Mouse (Mus musculus): ENCODE data around the gene Igf2r. TPM values are rescaled to one million over a fixed set of nuclear protein-coding genes. Genes with fewer than 3 reads are reported as not detected.

Igf2r gene
- total and polyA plus RNA-seq, 3 experiments, result 25.6 to 61.8 (median 34.6) TPM

- no peak overlapping the region for H3K9ac ChIP-seq (ENCODE audit: insufficient read depth, low read depth)
- in situ Hi-C loops (cut with MboI; ENCODE audit: low pct_ligation_motif_present, low pct_unique_long_range_greater_than_20kb, low sequenced_read_pairs), result no loop called here
- no peaks in the 10 kb centered on the region for H3K79me2 ChIP-seq (replicated peaks; ENCODE audit: control insufficient read depth, extremely low read depth, insufficient read depth, poor library complexity, severe bottlenecking)
- no peak overlapping the region for H3K4me3 ChIP-seq (replicated peaks in 1 of 3; ENCODE audit: low read depth in 2 of 3, low read length in 2 of 3, poor library complexity in 1 of 3)
- peaks cover 70 to 98% of the 10 kb centered on the region in 2 experiments for H3K36me3 ChIP-seq (replicated peaks in 1 of 2; ENCODE audit: control insufficient read depth in 1 of 2, insufficient read depth in 1 of 2, low read length in 1 of 2)
- H3K4me2 ChIP-seq (ENCODE audit: insufficient read depth, low read depth, poor library complexity, severe bottlenecking), result no peak overlapping the region
- DNase-seq (ENCODE audit: extremely low read depth), result no peak
- H3K4me1 ChIP-seq (ENCODE audit: control insufficient read depth in 1 of 2, insufficient read depth in 2 of 2), result no peaks in the 10 kb centered on the region
- dilution Hi-C loops (cut with MboI; ENCODE audit: extremely low pct_ligation_motif_present, extremely low pct_unique_long_range_greater_than_20kb, low sequenced_read_pairs), result no loop called here
- H3K9me3 ChIP-seq (replicated peaks; ENCODE audit: low read length), result no peaks in the 10 kb centered on the region
- H3K27me3 ChIP-seq (replicated peaks), result no peaks in the 10 kb centered on the region
- TF ChIP-seq SIN3A (IDR thresholded peaks at IDR 0.05; ENCODE audit: low read length) (no peak), ZNF384 (IDR thresholded peaks at IDR 0.05; ENCODE audit: low read depth, low read length) (no peak), RCOR1 (conservative IDR thresholded peaks at IDR 0.05; ENCODE audit: low read depth, low read length) (no peak), MEF2A (IDR thresholded peaks at IDR 0.05; ENCODE audit: borderline replicate concordance, low read depth, low read length) (no peak), CTCF (conservative IDR thresholded peaks at IDR 0.05 in 1 of 2, IDR thresholded peaks at IDR 0.05 in 1 of 2; ENCODE audit: low read depth in 2 of 2, low read length in 2 of 2) (no peak), MAX (IDR thresholded peaks at IDR 0.05; ENCODE audit: low read length) (no peak), IRF4 (IDR thresholded peaks at IDR 0.05; ENCODE audit: low read depth, low read length) (no peak), ETS1 (conservative IDR thresholded peaks at IDR 0.05; ENCODE audit: low read depth, low read length) (no peak), ZC3H11A (IDR thresholded peaks at IDR 0.05; ENCODE audit: low read depth, low read length) (no peak), ZMIZ1 (IDR thresholded peaks at IDR 0.05; ENCODE audit: low read depth, low read length) (no peak), ELF1 (IDR thresholded peaks at IDR 0.05; ENCODE audit: low read depth, low read length) (no peak), UBTF (IDR thresholded peaks at IDR 0.05; ENCODE audit: low read depth, low read length) (no peak), TBP (conservative IDR thresholded peaks at IDR 0.05; ENCODE audit: low read depth, low read length) (no peak)
- no peak overlapping the region for H3K27ac ChIP-seq (ENCODE audit: insufficient read depth, low read depth)
Observed at GRCm38 (mm10) chr17:12715032-12715431, 54.4 kb downstream of the Igf2r start.

DNA sequence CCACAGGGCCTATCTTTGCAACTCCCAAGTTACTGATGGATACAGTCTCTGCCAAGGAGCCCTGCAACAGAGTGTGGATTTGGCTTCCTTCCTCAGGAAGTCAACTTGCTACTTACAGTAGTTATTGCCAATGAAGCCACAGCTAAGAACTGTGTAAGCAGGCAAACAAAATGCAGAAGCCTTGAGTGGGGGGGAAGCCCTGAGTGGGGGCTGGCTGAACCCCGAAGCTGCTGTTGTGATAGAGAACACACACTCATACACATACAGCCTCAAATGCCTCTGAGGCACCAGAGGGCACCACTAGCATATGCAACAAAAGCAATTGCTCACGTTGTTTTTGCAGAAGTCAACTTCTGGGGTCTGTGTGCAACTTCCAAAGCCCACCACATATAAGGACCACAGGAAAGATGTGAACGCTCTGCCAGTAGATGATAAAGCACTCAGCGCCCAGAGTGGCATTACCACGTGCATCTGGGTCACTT is 55.3 kb downstream of the Igf2r start:
- H3K27ac ChIP-seq (ENCODE audit: insufficient read depth, low read depth), result no peak overlapping the region
- dilution Hi-C loops (cut with MboI; ENCODE audit: extremely low pct_ligation_motif_present, extremely low pct_unique_long_range_greater_than_20kb, low sequenced_read_pairs), result no loop called here
- H3K4me2 ChIP-seq (ENCODE audit: insufficient read depth, low read depth, poor library complexity, severe bottlenecking), result no peak overlapping the region
- no peak for DNase-seq (ENCODE audit: extremely low read depth)
- no peaks in the 10 kb centered on the region for H3K9me3 ChIP-seq (replicated peaks; ENCODE audit: low read length)
- no peak for TF ChIP-seq ELF1 (IDR thresholded peaks at IDR 0.05; ENCODE audit: low read depth, low read length)
- no peak for TF ChIP-seq MAZ (IDR thresholded peaks at IDR 0.05; ENCODE audit: low read depth, low read length)
- no peak for TF ChIP-seq NELFE (IDR thresholded peaks at IDR 0.05; ENCODE audit: low read depth, low read length)
- no peak for TF ChIP-seq BHLHE40 (IDR thresholded peaks at IDR 0.05; ENCODE audit: low read depth, low read length)
- no peak for TF ChIP-seq CHD1 (IDR thresholded peaks at IDR 0.05; ENCODE audit: low read depth, low read length)
- TF ChIP-seq CTCF (conservative IDR thresholded peaks at IDR 0.05 in 1 of 2, IDR thresholded peaks at IDR 0.05 in 1 of 2; ENCODE audit: low read depth in 2 of 2, low read length in 2 of 2), result peak in 1 of 2 experiments; percentile 49; a peak in 2 of 4 replicates
- TF ChIP-seq ZNF384 (IDR thresholded peaks at IDR 0.05; ENCODE audit: low read depth, low read length), result no peak
- TF ChIP-seq RAD21 (IDR thresholded peaks at IDR 0.05; ENCODE audit: low read depth, low read length), result peak; percentile 53
- TF ChIP-seq MYC (IDR thresholded peaks at IDR 0.05; ENCODE audit: low read depth, low read length), result no peak
- peak; percentile 54 for TF ChIP-seq SMC3 (IDR thresholded peaks at IDR 0.05; ENCODE audit: low read depth, low read length)
- no peaks in the 10 kb centered on the region for H3K79me2 ChIP-seq (replicated peaks; ENCODE audit: control insufficient read depth, extremely low read depth, insufficient read depth, poor library complexity, severe bottlenecking)
- in situ Hi-C loops (cut with MboI; ENCODE audit: low pct_ligation_motif_present, low pct_unique_long_range_greater_than_20kb, low sequenced_read_pairs), result no loop called here
- H3K4me3 ChIP-seq (replicated peaks in 1 of 3; ENCODE audit: low read depth in 2 of 3, low read length in 2 of 3, poor library complexity in 1 of 3), result no peak overlapping the region
- peaks cover 64 to 96% of the 10 kb centered on the region in 2 experiments for H3K36me3 ChIP-seq (replicated peaks in 1 of 2; ENCODE audit: control insufficient read depth in 1 of 2, insufficient read depth in 1 of 2, low read length in 1 of 2)
- H3K9ac ChIP-seq (ENCODE audit: insufficient read depth, low read depth), result no peak overlapping the region
- no peaks in the 10 kb centered on the region for H3K27me3 ChIP-seq (replicated peaks)
- H3K4me1 ChIP-seq (ENCODE audit: control insufficient read depth in 1 of 2, insufficient read depth in 2 of 2), result no peaks in the 10 kb centered on the region
